Mouse (Mus musculus) right cerebral cortex, postnatal 10 days (tissue): Measurements from ENCODE around the gene Hlcs.

Experiments used
- DNase-seq, 2 experiments: peaks; one replicate each; pipeline ENCODE4 v3.0.0; 2021; ENCODE audit warnings: low spot score in 2 of 2

The Hlcs gene

GRCm38 (mm10) chr16:94290073-94290999 is 23.0 kb downstream of the Hlcs start:
- DNase-seq, result peak; percentile 80 to 87

- DNase-seq, result peak; percentile 85 to 94
These were observed 24.0 kb downstream of the Hlcs start for GRCm38 (mm10) chr16:94289138-94290072.

- DNase-seq, result no peak
These were observed 25.5 kb downstream of the Hlcs start for GRCm38 (mm10) chr16:94287826-94288225.

DNA sequence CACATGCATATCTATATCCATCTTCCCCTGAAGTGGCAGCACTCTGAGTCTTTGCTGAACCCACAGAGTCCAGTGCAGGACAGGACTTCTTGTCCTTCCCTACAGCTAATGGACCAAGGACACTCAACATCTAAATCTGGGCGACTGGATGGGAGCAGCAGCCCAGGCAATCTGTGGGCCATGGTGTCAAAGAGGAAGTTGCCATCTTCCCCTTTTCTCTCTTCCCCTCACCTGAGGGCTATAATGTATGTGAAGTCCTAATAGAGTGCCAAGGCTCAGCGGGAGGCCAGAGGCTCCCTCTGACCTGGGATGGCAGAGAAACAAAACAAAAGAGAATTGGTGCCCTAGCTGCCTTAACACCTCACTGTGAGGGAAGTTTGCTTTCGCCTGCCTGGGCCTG is 29.4 kb downstream of the Hlcs start:
- no peak for DNase-seq

GRCm38 (mm10) chr16:94270826-94271225 is 42.5 kb downstream of the Hlcs start:
- DNase-seq, result no peak

DNA sequence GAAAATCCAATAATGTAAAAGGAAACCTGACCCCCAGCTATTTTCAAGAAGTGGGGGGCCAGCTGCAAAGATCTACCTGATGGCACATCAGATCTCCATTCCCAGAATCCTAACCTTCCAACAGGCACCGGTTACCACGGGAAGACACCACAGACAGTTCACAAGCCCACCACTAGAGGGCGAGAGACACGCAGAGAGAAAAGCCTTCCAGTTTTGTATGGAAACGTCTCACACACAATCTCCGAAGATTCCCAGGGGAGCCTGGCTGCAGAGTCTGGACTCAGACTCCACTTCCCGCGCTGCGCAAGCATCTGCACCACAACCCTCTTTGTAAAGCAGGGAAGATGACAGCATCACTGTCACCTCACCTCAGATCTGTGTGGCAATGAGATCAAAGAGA is 43.7 kb downstream of the Hlcs start:
- peak; percentile 87 to 94 for DNase-seq

DNA sequence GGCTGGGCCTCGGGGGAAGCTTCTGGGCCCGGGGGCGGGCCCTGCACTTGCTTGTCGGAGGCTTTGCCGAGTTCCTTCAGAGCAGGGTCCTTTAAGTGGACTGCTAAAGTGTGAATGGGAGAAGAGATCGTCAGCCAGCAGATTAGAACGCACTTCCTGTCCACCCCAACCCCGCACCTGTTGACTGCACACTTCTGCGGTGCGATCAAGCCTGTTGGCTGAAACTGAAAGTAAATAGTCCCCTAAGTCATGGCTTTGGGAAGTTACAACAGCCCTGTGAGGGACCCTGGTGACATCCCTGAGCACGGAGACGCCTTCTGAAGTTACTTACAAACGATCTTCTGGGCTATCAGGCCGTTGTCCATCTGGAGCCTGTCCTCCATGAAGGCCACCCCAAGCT is 45.2 kb downstream of the Hlcs start:
- no peak for DNase-seq

DNA sequence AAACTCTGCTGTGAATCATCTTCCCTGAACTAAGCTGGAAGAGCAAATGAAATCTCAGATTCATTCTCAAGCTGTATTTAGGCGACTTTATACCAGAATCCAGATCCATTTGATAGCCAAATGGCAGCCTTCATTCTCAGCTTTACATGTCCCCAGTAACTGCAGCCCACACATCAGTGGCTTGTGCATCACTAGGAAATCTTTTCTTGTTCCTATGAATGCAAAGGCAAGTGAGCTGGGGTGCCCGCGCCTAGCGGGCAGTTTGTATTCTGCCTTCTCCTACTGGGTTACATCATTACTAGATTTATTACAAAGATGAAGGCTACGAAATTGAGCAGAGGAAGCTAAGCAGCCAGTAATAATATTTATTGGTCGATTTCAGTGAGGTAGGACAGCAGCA is 48.8 kb downstream of the Hlcs start:
- peak in 1 of 2 experiments; percentile 24 for DNase-seq

- peak in 1 of 2 experiments; percentile 18 for DNase-seq
These were observed 50.9 kb downstream of the Hlcs start for GRCm38 (mm10) chr16:94262501-94262900.

DNA sequence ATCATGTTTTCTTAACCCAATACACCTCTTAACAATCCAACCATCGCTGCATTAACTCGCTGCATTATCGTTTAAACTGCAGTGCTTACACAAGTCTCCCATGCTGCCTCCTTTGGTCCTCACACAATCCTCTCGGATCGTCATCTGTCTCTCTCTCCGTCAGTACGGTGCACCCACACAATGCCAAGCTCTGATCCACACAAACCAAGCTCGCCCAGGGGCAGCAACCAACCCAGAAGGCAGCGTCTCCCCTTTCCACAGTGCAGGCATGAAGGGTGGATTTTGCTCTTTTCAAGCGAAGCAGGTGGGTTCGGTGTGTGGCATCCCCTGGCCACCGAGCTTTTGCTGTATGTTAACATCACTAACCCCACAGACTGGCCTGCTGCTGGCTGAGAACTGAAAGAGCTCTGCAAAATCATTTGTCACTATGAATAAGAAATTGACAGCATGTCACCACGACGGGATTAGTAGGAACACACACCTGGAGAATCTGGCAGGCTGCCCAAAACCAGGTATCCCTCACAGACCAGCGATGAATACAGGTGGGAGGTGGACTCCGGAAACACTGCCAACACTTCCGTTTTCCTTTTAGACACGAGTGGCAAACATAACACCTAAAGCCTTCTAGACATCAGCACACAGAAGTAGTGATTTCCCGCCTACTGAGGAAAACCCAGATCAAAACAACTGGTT is 52.3 kb downstream of the Hlcs start:
- DNase-seq, result peak in 1 of 2 experiments; percentile 45

DNA sequence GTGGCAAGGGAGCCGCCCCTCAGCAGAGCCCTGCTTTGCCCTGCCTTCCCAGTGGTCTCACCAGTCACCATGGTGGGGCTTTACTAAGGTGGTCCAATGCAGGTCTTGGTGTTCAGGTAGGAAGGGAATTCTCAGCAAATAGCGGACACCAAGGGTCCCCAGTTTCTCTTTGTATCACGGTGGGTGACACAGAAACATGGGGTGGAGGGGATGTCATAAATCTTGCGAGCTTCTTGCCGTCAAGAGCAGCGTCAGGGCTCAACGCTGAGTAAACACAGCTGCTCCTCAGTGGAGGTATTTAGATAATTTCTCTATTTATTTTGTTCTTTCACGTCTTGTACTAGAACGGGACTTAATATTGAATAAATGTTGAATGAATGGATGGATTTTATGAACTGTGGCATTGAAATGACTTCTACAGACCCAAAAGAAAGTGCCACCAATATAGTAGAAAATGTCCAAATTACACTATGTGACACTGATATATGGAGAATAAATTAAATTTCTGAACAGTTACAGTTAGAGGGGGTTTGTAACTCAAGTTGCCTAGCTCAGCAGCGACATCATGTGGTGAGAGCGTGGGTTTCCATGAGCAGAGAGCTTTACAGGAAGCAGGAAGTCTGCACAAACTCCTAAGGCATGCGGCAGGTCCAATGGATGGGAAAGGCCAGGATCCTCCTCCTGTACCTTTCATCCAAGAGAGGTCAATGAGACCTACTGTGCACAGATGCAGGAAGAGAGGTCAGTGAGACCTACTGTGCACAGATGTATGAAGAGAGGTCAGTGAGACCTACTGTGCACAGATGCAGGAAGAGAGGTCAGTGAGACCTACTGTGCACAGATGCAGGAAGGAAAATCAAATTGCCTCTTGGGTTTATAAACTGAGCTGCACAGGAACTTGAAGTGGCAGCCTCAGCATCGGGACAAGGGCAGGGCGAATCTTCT is 54.7 kb downstream of the Hlcs start:
- DNase-seq, result peak; percentile 84 to 91

GRCm38 (mm10) chr16:94255592-94255991 is 57.8 kb downstream of the Hlcs start:
- no peak for DNase-seq

DNA sequence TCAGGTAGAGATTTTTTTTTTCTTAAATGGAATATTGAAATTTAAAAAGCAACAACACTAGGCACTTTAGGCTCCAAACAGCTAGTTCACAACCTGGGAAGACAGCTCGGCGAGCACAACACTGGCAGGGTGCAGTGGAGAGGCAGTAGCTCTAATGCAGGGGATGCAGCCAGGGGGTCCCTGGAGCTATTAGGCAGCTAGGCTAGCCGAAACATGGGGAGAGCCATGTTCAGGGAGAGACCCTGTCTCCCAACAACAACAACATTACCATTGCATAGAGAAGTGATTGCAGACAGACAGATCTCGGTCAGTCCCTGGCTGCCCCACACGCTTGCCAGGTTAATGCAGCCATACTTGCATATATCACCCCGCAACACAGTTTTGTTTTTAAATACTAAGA is 58.3 kb downstream of the Hlcs start:
- peak in 1 of 2 experiments; percentile 9 for DNase-seq

GRCm38 (mm10) chr16:94254415-94254891 is 58.9 kb downstream of the Hlcs start:
- peak in 1 of 2 experiments; percentile 13 for DNase-seq

- peak in 1 of 2 experiments; percentile 25 for DNase-seq
These were observed 59.5 kb downstream of the Hlcs start for GRCm38 (mm10) chr16:94253671-94254414.

DNA sequence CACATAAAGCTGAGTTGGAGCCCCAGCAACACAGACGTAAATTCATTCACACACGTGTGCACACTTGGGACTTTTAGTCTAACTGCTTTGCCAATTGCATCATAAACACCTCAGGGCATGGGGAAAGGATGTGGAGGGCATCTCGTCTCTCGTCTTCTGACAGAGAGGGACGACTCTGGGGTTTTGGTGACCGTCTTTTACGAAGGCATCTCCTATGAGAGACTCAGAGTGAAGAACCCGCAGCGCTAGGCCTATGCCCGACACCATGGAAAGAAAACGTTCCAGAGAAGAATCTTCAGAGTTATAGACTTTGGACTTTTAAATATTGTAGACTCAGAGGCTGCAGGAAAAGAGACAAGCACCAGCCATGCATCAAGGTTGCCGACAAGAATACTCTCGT is 61.6 kb downstream of the Hlcs start:
- DNase-seq, result no peak

DNA sequence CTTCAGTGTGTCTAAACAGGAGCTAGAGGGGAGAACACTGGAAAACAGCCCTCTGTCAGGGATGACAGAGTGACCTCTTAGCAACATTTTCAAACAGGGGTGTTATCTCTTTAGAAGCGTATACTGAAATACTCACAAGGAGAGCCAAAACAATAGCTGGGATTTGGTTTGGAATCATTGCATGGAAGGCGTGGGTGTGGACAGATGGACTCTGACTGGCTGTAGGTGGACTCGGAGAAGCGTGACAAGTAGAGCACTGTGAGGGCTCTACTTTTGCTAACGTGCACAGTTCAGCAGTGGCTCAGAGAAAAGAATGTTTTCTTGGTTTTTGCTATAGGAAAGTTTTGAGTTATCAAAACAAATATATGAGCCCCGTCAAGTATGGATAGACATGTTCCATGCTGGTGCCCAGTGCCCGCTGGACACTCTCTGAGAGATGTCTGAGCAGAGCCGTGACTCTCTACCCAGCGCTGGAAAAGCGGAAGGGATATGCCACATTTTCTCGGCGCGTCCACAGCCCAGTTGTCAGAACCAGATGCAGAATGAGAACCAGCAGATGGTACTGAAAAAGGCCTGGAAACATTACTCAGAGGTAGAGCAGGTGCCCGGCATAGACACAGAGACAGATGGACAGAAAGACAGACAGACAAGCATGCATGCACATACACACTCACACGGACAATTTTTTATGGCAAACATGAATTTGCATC is 62.6 kb downstream of the Hlcs start:
- no peak for DNase-seq

- DNase-seq, result no peak
These were observed 63.2 kb downstream of the Hlcs start for GRCm38 (mm10) chr16:94250136-94250535.

DNA sequence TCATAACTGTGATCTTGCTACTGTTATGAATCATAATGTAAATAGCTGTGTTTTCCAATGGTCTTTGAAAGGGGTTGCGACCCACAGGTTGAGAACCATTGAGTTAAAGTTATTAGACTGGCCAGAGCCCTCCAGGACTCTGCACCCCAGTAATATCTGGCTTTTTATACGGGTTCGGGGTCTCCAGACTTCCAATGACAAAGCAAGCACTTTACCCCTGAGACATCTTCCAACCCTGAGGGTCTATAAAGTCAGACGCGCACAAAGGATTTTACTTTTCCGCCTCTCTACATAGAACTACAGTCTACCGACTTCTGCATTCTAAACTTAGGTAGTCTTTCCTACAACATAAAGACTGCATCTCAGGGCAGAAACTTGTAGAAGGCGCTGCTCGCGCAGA is 63.7 kb downstream of the Hlcs start:
- no peak for DNase-seq
